Mouse (Mus musculus) right cerebral cortex, postnatal 25 days (tissue): Measurements from ENCODE around the gene Sgms1.
A peak's percentile ranks its signal among the peaks of the same experiment; 100 is the strongest.

Source experiments
- DNase-seq: peaks from one replicate; pipeline ENCODE4 v3.0.0; 2022

Gene Sgms1

DNA sequence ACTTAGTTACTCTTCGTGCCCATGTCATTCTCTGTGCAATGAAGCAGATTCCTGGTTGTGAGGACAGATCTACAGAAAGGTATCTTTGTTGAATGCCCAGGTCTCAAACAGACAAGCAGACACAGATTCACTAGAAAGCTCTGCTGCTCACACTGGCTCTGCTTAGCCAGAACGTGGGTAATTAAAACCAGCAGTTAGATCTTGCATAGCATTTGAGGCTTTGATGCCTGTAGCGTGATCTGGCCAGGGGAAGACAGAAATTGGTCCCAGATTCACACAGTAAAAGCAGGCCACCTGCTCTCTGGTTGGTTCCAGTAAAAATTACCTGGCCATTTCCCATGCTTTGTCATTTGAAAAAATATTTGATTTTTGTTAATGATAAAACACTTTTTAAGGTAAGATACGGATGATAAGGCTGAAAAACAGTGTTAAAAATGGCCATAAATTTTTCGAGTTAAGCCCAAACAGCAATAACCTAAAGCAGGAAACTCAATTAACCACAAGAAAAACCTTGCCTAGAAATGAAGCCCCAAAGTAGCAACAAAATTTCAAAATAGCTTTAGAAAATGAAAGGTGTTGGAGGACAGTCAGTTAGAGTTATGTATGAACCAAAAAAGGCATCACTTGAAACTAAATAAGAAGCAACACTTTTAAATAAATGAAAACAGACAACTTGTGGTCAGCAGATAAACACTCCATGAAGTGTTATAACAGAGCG is 154.6 kb downstream of the Sgms1 start:
- DNase-seq, result no peak

DNA sequence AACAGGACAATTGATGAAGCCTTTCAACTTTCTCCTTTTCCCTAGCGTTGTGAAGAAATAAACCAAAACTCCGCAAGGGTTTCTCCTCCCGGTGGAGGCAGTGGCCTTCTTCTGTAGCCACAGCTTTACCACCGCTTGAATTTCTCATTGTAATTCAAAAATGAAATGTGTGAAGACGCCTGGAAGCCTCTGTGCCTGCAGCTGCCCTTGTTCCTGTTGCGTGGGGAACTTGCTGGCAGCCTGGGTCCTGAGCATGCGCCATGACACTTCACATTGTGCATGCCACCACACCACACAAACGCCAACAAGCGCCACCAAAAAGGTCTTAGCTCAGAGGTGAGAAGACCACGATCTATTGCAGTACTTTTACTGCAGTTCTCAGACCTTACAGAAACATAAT is 158.2 kb downstream of the Sgms1 start:
- DNase-seq, result no peak

DNA sequence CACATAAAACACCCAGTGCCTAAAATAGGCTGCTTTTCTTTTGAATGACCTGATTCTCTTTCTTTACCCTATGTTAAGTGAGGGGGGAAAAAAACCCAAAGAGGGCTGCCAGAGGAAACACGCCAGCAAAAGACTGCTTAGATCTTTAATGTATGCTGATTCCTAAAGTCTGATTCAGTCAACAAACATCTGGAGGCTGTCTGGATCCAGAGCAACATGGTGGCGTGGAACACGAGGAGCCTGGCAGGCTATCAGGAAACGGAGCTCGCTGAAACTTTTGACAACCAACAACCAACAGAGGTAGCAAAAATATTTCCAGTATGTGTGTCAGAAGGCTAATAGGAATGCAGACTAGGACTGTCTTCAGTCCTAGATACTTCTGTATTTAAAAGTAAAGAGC is 158.7 kb downstream of the Sgms1 start:
- DNase-seq, result no peak

DNA sequence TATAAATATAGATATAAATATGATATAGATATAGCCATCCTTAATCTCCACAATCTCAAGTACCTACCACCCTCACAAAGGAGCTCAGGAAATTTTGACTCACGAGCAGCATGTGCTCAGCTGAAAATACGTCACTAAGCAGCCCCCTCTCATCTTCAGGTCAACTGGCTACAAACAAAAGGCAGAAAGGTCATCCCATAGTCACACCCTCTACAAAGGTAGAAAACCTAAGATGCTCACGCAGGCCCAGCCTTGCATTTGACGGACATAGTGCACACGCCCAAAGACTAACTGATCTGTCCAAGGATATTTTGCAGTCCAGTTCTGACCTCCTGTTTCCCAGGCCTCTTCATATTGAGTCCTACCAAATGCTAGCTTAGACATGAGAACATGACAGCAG is 159.2 kb downstream of the Sgms1 start:
- DNase-seq, result no peak

DNA sequence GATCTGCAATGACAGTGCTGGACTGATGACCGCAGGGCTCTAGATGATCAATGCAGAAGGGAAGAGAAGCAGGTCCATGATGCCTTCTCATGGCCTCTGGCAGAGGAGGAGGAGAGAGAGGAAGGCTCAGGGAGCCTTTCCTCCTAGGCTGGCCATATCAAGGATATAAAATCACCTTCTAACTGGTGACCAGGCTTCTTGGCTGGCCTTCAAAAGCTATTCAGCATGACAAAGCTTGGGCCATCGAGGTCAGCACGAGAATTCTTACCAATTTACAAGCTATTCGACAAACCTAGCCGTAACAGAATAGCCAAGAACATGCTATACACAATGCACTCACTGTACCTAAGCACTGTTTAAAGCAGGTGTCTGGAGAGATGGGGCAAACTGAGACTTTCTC is 159.7 kb downstream of the Sgms1 start:
- DNase-seq, result no peak

DNA sequence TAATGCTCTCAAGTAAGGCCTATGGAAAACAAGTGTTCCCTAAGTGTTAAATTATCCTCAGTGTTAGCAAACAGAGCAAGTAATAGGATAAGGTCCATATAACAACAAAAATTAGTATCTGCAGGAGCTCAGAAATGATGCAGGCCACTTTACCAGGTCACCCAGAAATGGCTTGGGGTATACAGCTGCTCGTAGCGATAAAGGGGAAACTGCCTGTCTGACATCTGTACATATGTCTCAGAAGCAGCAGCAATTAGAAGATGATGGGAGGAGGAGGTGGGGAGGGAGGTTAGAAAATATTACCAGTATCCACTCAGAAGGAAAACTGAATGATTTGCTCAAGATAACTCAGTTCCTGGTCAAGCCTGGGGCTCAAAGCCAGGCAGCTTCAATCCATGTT is 162.3 kb downstream of the Sgms1 start:
- no peak for DNase-seq

DNA sequence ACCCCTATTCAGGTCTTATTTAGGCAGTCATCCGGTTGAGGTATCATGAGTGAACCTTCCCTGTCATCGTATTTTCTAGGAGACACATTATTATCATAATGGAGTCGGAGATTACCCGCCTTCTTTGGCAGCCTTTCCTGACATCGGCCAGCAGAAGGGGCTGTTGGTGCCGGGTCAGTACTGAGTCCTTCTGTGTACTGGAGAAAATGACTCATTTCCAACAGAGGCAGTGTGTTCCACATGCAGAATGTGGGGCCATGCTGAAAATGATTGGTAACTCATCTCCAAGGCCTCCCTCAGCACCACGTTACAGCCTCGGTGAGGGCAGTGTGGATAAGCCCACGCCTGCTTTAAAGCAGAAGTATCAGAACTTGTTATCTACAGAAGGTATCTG is 164.4 kb downstream of the Sgms1 start:
- no peak for DNase-seq

DNA sequence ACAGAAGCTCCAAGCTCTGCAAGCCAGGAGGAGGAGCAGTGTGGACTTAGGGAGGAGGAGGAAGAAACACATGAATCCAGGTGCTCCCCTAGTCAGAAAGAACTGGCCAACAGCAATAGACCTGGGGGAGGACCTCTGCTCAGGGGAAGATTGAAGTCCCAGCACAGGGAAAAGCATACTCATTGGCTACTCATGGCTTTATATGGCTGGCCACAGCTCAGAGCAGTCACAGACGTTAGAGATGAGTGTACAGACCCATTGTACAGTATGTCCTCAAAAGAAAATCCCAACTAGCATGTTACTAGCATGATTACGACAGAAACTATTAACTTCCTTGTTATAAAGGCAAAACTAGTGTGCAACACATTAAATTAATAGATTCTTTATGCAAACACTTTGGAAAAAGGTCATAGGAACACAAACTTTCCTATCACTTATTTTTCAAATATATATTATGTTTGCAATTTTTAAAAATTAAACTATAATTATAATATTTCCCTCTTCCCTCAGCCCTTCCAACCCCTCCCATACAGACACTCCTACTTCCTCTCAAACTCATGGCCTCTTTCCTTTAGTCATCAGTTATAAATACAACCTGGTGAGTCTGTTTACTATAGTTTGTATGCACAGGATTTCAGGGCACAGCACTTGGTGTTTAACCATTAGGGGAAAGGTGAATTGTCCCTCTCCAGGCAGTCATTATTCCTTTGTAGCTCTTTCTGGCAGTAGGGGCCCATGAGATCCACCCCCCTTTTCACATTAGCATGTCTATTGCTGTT is 165.0 kb downstream of the Sgms1 start:
- DNase-seq, result no peak

DNA sequence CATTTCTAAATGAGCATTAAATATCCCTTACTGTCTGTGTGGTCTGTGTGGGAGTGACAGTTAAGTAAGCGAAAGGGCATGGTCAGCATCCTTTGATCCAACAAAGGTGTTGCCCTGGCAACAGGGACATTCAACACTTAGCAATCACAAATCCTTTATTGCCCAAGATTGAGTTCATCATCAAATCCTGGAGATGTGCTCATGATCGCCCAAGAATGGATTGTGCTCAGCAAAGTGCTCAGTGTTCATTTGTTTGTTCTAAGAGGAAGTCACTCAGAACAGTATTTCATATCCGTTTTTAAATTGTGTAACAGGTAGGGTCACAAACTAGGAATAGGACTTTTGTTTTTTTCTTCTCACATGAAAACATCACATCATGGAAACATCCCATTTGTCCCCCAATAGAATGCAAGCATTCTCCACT is 165.8 kb downstream of the Sgms1 start:
- DNase-seq, result no peak

DNA sequence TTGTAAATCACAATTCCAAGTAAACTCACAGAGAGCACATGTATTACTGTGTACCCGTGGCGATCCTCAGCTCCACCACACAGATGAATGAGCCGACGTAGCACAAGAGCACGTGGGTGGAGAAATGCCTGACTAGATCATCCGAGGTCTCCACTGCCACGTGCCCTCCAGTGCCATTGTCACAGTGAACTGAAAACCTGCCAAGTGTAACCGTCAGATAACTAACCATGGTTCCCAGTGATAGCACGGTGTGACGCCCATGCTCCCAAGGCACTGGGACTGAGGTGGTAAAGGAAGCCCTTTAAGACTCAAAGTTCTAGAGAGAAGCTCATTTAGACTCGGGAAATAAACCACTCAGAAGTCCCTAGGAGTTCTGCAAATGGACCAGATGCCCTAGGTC is 167.4 kb downstream of the Sgms1 start:
- DNase-seq, result no peak

DNA sequence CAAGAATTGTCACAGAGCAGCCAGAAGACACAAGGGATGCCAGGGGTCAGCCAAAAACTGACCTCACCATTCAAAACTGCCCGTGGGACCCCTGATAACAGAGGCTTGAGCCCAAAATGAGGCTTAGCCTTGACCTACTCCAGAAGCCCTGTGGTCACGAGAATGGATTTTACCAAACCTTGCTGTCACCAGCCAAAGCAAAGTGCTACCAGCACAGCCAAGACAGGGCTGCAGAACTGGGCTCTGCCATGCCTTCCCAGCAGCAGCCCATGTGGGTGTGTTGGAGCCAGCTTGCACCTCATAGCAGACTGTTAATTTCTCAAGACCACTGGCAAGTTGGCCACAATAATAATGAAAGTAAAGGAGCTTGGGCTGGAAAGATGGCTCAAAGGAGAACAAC is 168.5 kb downstream of the Sgms1 start:
- no peak for DNase-seq

DNA sequence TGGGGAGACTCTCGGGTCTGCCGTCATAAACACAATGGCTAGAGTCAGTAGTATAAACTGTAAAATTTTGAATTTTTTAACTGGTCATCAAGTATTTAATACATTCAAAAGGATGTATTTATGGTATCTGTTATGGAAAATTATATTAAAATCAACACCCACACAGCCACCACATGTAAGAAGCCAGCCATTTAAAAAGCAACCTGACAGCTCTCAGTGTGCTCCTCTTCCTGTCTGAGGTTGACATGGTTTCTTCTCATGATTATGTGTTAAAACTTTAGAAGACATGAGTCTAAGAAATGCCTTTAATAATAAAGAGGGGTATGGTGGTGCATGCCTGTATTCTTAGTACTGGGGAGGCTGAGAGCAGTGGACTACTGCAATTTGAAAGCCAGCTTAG is 172.8 kb downstream of the Sgms1 start:
- DNase-seq, result no peak

DNA sequence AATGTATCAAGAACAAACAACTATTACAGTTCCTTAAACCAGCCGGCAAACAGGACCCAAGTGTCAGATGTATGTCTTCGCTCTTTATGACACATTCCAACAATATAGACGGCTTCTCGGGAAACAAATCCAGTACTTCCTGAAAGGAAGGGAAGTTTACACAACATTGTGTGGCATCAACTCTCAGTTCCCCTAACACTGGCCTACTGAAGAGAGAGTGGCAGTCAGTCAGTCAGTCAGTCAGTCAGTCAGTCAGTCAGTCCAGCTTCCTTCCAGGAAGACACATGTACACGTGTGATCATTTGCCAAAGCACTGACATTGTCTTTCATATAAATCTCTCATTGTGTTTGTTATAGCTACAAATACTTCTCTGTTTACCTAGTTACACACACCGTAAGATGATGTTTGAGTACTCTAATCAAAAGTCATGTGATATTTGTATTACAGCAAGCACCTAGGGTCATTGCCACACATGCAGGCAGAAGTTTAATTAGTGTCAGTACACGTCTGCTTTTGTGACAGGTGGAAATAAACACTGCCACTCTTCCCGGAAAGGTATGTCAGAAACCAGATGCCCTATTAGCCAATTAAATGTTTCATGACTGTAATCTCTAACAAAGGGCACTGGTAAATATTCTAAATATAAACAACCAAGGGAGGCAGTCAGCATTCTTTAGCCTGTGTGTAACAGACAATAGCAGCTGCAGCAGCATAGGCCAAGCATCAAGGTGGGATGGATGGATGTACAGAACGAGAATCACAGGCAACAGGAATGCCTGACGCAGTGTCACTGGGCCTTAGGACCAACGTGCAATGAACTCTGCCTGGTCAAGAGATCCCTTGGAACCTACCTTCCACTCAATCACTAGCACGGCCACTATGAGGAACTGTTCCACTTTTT is 174.4 kb downstream of the Sgms1 start:
- no peak for DNase-seq

DNA sequence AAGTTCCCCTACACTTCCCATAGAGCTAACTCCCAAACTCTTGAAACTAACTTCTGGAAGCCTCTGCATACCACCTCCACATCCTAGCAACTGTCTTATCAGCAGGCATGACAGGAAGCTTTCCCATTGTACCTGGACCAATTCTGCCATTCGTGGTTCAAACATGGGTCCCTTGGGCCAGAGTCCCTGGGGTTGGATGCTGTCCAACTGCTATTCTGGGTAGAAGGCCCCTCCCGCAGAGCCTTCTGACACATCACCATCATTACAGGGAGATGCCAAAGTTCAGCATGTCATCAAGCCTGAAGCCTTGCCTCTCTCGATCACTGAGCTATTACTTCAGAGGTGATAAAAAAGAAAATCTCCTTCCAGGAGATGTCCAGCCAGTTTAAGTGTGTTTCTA is 175.9 kb downstream of the Sgms1 start:
- no peak for DNase-seq

DNA sequence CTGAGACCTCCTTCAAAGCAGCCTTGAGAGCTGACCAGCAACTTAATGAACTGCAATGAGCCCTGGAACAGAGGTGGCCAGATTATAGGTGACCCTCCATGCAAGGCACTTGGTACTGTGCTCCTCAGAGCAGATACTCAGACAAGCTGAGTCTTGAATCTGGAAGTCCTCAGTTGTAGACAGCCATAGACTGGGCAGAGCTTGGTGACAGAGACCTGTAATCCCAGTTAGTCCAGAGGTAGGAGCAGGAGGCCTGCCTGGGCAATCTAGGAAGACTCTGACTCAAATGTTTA is 178.3 kb downstream of the Sgms1 start:
- no peak for DNase-seq

DNA sequence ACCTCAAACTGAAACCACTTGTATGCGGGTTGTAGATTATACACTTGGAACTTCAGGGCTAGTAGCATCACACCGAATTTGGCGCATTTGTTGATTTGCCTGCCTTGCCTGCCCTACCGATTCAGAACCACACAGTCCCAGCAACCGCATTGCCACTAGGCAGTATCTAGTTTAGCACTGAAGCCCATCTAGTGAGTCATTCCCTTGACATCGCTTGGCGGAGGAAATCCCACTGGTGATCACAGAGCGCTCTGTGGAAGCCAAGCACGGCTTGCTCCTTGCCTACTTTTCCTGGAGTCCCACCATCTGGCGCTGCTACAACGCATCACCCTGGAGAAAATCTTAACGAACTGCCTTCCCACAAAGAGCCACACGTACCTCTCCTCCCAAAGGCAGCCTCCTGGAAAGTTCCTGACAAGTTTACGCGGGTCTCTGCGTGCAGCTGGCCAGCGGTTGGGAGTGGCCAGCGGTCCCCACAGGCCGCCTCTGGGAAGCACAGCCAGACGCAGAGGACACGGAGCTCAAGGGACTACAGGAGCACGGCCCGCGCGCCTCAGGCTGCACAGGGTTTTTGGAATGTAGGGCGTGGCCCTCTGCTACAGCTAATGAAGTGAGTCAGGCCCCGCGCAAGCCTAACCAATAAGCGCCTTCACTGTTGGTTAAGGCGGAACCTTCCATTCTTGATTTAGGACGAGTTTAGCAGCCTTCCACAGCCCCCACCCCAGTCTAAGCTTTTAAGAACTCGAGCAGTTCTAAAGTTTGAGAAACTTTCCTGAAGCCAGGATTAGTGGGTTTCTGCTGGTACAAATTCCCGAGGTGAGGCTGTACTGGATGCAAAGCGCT is 178.8 kb downstream of the Sgms1 start:
- peak; percentile 60 for DNase-seq

DNA sequence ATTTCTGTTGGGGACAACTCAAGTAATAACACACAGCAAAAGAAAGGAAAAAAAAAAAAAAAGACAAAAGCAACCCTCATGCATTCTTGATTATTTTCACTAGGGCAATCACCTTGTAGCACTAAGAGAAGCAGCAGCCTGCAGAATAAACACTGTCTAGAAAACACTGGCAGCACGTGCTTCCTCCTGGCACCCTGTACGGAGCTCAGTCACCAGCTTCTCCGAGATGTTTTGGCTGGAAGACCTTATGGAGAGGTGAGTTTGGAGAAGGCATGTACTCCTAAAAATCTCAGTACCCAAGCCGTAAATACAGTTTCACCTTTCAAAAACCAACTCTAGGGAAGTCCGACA is 179.4 kb downstream of the Sgms1 start:
- DNase-seq, result no peak

DNA sequence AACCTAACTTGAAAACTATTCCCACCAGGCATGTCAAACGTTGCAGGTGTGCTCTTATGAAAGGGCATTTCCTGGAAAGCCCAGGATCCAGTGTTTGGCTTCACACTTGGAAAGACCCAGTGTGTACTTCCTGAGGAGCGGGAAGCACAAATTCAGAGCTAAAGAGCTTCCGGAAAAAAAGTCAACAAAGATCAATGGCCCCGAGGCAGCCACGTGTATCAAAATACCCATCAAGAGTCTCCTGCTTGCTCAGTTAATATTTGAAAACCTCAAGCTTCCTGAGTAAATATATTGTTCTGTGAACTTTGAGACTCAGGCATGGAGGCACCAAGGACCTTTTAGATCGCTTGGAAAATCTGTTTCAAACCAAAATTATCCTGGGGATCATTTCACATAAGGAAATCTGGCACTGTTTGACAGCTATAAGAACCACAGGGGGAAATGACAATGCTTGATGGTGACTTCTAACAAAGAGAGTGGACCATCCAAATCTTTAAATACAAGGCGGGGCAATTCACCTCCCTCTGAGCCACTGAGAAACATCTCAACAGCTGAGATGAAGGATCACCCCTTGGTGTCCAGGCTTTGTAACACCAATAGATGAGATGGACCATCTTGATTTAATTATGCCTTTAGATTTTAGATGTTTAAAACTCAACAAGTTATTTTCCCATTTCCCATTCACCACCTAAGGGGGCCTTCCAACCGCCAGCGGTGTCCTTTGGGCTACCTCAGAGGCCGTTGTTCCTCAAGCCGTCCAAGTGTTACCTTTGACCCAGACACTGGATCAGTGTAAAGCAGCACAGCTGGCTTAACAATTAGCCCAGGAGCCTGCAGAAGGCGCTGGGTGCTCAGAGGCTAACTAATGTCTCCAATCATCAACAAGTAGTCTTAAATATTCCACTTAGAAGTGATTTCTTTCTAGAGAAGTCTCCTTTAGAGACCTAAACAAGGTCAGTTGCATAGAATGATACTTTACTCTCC is 187.1 kb downstream of the Sgms1 start:
- no peak for DNase-seq

DNA sequence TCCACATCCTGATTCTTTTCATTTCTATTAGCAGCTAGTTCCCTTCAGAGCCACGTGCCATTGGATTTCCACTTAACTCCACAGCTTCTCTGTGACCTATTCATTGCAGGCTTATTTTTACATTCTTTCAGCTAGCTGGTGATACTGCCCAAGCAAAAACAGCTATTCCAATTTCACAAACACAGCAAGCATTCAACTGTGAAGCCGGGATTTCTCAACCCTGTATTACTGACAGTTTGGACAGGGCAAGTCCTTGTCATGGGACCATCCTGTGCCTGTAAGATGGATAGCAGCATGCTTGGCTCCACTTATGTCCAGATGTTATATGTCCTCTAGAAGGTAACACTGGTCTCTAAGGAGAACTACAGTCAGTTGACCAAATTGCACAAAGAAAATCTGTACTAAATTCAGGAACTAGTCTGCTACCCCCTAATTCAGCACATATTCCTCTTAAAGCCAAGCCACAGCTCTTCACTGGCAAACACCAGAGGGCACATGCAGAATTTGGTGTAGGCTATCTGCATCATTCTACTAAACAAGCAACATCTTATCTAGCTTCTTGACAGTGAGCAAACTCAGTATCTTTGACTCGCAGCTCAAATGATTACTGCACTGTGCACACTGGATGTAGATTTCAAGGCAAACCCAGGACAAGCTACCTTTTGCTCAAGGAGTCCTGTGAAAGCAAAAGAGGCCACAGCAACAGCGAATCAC is 189.5 kb downstream of the Sgms1 start:
- DNase-seq, result no peak

DNA sequence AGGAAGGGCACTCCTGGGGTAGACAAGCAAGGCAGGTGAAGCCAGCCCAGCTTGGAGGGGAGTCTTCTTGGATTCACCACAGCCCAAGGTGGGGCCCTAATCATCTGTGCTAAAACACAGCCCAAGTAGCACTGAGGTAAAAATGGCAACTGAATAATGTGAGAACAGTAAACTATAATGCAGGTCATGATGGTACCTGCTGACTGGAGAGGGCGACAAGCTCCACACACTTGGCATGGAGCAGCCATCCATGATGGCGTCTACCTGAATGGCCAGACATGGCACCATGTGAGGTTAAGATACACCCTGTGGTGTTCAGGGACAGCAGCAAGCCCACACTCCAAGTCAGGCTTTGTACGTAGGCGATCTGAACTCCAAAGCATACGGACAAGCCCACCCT is 190.4 kb downstream of the Sgms1 start:
- DNase-seq, result no peak

DNA sequence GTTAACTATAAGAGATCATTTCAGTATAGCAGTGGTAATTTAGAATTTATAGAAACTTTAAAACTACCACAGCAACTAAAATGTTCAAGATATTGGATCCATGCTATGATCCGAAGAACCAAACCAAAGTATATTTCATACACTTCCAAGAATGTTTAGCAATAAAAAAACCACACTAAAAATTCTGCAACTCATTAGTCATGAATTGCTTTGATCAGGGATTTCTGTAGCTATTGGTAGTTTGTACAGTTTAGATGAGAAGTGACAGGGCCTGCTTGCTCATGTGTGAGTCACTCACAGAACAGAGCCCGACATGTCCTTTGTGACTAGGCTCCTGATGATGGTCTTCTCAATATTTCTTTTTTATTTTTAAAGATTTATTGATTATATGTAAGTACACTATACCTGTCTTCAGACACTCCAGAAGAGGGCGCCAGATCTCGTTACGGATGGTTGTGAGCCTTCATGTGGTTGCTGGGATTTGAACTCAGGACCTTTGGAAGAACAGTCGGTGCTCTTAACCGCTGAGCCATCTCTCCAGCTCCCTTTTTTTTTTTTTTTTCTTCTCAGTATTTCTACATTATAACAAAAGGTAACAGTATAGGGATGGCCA is 190.9 kb downstream of the Sgms1 start:
- no peak for DNase-seq
